Mouse (Mus musculus): ENCODE data around the gene Myo10. TPM values are rescaled to one million over a fixed set of nuclear protein-coding genes. Genes with fewer than 3 reads are reported as not detected.

Myo10 gene
- total RNA-seq, 2 experiments from 2014 or later: 71.0 to 72.9 TPM

DNA sequence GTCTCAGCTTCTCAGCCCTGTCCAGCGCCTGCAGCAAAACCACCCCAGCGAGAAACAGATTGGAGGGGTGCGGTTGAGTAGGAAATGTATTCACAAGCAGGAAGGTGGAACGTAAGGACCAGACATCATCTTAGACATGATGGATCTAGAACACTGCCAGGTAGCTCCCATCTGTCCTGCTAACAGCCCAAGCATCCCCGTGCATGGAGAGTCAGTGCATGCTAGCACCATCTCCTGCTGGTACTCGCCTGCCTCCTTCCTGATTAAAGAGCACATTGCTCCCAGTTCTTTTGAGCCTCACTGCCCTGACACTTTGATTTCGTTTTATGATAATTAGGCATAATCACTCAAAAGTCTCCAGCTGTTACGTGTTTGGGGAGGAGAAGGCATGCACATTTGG is 96.9 kb downstream of the Myo10 start:
- DNase-seq (ENCODE audit: low spot score in 2 of 2): no peak

DNA sequence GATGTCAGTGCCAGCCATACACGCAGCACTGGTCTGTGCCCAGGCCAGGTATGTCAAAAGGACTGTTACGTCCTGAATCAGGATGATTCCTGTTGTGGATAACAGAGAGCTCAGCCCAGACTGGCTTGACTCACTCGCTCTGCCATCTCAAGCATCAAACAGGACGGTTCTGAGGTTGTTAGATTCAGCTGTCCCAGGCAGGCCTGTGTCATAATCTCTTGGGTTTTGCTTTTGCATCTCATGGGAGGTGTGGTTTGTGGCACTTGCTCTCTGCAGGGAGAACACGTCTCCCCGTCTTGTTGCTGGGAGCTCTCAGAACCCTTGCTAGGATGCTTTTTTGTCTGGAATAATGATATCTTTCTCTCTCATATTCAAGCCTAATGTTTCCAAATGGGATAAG is 97.9 kb downstream of the Myo10 start:
- DNase-seq (ENCODE audit: low spot score in 2 of 2): no peak

DNA sequence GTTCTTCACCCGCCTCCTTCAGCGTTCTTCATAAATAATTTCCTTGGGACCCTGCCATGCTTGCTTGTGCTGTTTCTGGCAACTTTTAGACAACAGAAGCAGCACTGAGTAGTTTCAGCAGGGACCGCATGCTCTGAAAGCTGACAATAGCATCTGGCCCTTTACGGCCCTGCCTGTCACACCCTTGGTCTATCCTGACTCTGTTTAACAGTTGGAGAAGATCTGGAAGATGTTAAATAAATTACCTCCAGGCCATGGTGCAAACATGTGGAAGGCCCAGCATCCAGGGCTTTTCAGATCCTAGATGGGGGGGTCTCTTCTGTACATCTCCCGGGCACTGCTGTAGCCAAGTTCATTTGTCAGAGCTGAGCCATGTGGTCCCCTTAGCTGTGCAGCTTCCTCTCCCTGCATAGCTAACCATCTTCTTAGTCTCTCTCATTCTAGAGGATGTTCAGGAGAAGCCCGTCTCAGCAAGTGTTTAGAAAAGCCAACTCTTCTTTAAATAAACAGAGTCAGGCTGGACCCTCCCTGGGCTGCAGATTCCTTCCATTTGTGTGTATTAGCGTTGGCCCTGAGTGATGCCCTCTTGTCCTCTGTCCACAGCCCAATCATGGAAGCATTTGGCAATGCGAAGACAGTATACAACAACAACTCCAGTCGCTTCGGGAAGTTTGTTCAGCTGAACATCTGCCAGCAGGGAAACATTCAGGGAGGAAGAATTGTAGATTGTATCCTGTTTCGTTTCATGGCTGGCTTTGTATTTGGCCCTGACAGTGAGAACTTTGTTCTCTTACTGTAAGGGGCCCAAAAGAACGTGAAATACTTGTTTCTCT is 101.2 kb downstream of the Myo10 start:
- no peak for DNase-seq (ENCODE audit: low spot score in 2 of 2)

DNA sequence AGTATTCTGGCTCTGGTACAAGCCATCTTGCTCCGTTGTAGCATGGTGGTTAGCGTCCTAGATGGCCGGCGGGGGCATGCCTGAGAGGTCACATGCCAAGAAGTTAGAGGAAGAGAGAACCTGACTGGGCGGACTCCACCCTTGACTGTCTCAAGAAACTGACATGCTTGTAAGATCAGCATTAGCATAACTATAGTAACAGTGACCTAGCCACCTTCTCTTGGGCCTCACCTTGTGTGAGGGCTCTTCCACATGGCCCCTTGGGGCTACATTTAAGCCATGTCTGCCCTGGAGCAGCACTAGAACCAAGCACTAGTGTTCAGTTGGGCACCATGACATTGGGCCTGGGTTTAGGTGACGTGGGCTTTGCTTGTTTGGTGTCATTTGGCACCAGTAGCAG is 102.2 kb downstream of the Myo10 start:
- DNase-seq (ENCODE audit: low spot score in 2 of 2): no peak

DNA sequence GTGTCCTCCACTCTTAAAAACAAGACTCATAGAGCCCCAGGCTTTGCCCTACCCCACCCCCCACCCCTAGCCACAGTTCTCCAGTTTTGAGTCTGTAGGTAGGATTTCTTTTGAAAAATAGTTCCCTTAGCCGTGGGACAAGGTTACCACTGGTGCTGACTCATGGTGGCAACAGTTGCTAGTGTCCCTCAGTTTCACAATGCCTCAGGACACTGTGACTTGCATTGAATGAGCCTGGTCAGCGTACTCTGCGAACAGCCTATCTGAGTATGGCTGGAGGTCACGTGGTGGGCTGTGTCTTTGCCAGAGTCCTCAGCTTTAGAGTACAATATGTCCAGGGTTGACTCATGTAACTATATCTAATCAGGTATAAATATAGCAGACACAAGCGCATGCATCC is 104.5 kb downstream of the Myo10 start:
- DNase-seq (ENCODE audit: low spot score in 2 of 2): no peak

DNA sequence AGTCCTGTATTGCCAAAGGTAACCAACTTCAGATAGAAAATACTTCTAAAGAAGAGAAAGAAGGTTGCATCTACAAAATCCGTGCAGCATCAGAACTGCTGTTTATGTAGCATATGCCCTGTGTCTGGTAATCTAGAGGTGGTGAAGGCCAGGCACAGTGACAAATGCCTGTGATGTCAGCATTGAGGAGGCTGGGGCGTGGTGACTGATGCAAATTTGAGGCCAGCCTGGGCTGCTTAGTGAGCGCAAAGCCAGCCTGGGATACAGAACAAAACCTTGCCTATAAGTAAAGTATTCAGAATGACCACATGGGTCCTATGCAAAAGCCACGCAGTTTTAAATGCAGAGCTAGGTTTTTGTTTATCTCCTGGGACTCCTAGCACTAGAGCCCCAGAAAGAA is 106.2 kb downstream of the Myo10 start:
- no peak for DNase-seq (ENCODE audit: low spot score in 2 of 2)

DNA sequence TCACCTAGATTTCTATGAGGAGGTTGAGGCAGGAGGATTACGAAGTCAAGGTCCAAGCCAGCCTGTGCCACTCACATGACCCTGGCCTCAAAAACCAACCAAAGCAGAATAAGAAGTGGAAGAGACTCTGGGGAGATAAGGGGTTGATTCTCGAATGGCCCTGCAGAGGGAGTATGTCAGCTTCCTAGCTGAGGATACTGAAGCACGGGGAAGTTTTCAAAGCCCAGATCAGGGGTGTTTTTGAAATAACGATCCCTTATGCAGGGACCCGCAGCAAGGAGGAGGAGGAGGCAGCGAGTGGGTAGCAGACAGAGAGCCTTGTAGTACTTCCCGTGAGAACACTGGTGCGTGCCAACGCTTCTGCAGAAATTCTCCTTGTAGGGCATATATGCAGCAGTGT is 108.7 kb downstream of the Myo10 start:
- no peak for DNase-seq (ENCODE audit: low spot score in 2 of 2)

DNA sequence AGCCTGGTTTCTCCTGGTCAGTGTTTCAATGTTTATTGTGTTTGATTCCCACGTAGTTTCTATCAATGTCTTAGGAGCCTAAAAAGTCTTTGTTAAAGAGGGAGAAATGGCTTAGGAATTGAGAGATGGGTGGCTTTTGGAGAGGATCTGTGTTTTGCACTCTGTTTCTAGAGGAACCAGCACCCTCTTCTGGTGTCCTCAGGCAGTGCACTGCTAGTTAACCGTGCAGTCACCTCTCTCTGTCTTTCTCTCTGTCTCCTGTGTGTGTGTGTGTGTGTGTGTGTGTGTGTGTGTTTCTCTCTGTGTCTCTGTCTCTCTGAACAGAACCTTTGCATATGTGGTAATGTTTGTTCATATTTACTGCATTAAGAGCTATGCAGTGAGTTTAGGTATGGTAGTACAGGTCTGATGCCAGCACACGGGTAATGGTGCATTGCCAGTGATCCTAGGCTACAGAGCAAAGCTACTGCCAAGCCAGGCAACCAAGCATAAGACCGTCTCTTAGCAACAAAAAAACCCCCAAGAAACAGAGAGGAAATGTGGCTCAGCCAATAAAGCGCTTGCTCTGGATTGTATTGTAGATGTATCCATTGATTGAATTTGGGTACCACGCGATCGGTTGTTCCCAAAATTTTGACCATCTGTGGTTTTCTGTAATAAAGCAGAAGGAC is 110.6 kb downstream of the Myo10 start:
- no peak for DNase-seq (ENCODE audit: low spot score in 2 of 2)

DNA sequence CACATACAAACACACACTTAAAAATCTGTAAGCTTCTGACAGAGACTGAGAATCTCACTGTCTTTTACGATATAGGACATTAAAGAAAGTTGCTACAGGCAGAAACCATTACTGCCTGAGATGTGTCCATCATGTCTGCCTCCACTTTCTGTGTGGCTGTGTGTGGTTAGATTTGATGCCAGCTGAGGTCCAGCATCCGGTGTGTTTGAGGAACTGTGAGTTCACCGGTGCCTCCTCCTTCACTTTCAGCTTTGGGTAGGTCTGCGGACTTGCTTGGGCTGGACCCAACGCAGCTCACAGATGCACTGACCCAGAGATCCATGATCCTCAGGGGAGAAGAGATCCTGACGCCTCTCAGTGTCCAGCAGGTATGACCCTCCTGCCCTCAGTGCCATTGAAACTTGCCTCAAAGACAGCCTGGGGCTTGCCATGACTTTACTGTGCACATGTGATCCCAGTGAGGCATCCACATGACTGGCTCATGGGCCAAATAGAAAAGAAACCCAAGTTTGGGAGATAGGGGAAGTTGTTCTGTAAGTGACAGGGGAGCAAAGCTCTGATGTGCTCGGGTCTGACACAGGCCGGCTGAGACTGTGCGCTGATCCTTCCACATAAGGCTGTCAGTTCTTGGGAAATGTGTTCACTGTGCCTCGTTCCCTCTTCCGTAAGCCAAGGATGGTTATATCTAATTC is 111.6 kb downstream of the Myo10 start:
- no peak for DNase-seq (ENCODE audit: low spot score in 2 of 2)

DNA sequence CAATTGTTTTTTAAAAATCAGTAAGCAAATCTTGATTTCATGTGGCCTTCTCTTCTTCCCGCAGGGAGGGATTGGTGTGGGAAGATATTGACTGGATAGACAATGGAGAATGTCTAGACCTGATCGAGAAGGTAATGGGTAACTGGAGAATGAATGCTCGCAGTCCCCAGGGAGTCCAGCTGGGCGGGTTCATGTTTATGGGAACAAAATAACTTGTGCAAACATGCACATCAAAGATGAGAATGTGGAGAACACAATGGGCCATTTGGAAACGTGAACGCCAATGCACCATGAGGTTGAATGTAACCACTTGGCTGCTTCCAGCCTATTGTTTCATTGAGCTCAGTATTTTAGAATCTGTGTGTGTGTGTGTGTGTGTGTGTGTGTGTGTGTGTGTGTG is 114.2 kb downstream of the Myo10 start:
- DNase-seq (ENCODE audit: low spot score in 2 of 2): no peak

DNA sequence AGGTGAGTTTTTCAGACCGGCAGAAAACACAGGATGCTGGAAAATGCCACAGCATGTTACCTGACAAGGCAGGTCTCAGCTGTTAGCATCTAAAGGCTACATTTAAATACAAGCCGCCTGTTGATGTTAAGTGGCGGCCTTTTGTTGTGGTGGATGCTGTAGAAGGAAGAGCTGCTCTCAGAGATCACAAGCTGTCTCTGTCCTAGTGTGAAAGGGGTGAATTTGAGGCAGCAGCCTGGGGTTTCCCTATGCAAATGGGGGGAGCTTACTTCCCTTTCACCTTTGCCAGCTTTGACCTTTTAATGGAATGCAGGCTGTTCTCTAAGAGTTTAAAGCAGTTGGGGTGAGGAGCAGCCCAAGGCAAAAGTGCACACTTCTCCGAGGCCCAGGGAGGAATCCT is 117.9 kb downstream of the Myo10 start:
- DNase-seq (ENCODE audit: low spot score in 2 of 2): no peak

DNA sequence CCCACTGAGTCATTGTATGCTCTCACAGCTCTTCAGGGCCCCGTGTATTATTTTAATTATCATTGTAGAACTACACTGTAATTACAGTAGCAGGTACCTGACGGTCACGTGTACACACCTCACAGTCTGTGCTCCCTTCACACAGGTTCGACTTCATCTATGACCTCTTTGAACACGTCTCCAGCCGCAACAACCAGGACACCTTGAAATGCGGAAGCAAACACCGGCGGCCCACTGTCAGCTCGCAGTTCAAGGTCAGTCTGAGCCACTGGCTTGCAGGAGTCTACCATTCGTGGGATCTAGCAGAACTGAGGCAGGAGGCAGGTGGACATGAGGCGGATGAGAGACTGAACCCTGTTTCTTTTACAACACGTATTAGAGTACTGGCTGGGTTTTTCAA is 119.9 kb downstream of the Myo10 start:
- no peak for DNase-seq (ENCODE audit: low spot score in 2 of 2)

DNA sequence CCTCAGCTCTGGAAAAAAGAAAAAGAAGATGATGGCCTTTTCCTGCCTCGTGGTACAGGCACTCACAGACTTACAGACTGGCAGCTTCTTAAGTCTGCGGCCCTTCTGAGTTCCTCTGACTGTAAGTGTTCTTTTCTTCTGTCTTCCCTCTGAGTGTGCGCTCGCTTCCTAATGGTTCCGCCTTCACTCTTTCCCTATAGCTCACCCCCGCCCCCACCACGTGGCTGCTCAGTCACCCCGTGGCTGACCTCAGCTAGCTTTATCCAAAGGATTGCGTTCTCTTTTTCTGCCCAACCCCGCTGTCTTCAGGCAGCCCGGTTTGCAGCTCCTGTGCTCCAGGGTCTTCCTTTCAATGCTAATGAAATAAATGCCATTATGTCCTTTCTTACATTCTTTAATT is 129.2 kb downstream of the Myo10 start:
- no peak for DNase-seq (ENCODE audit: low spot score in 2 of 2)

DNA sequence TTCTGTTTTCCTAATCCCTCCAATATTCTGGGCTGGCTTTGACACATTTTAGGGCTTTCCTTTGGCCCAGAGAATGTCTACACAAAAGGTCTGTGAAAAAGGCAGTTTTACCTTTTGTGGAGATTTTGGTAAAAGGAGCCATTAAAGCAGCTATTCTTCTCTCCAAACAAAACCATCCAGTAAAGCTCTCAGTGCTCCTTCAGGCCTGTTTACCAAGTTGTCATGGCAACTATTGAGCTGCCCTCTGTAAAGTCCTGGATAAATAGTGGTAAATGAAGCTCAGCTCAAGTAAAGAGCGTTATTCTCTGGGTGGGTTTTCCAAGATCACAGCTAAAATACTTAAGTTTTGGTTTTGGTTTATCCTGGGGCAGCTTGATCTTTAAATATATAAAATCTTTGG is 130.3 kb downstream of the Myo10 start:
- DNase-seq (ENCODE audit: low spot score in 2 of 2): no peak

DNA sequence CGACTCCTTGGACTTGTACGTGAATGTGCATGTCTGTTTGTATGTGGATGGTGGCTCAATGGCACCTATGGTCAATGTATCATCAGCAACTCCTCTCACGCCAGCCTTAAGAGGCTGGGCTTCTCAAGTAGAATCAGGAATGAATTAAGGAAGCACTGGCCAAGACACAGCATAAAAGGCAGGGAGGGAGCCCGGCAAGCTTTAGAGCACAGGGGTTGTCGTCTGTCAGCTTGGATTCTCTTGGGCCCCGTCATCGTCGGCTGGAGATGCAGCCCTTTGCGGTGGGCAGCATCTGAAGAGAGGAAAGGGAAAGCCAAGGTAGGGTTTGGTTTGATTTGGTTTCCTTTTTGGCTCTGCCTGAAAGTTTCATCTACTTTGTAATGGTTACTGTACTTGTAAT is 130.7 kb downstream of the Myo10 start:
- DNase-seq (ENCODE audit: low spot score in 2 of 2): no peak

DNA sequence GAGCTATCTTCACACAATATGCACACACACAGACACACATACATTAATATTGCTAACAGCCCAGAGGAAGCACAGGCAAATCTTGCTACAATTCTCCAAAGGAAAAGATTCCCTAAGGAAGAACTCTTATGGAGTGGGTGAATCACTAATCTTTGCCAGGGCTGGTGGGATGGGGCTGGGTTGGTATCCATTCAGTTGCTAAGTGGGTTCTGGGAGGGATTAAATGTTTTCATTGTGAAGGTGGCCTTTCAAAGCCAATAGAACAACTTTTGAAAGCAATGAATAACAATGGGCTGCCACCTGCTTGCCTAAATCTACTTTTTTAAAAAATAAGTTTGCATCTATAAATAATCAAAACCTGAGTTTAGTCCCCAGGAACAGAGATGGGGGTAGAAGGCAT is 131.6 kb downstream of the Myo10 start:
- DNase-seq (ENCODE audit: low spot score in 2 of 2): no peak

DNA sequence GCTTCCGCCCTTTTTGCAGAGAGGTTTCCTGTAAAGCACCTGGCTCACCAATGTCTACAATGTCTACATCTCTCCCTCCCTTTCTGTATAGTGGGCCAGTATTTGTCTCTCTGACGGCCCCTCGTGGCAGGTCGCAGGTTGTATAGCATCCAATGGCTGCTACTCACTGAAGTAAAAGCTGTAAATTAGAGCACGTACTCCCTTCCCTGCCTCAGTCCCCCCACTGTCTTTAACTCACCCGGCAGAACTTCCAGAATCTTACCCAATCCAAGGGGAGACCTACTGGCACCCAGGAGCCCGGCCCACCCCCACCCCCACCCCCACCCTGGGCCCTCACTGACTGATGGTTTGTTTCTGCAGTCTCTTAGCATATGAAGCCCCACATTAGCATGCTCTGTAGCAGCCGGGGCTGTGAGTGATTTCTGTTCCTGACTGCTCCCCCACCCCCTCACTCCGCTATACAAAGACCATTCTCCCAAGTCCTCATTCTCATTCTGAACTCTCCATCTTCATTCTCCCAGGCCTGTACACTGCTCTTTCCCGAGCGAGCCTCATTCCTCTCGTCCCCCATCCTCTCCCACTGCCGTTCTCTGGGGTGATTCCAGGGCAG is 132.1 kb downstream of the Myo10 start:
- DNase-seq (ENCODE audit: low spot score in 2 of 2): no peak

DNA sequence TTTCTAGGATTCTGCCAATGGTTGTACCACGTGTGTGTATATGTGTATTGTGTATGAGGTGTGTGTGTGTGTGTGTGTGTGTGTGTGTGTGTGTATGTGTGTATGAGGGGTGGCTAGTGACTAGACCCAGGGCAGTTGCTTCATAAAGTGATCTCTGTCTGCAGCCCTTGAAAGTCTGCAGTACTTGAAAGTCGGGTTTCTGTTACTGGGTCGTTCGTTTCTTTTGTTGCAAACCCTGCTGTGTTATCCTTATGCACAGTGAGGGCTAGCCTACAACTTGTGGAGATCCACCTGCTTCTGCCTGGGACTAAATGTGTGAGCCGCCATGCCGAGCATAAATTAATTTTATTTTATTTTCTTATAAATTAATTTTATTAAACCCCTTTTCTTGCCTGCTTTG is 133.2 kb downstream of the Myo10 start:
- DNase-seq (ENCODE audit: low spot score in 2 of 2): no peak

DNA sequence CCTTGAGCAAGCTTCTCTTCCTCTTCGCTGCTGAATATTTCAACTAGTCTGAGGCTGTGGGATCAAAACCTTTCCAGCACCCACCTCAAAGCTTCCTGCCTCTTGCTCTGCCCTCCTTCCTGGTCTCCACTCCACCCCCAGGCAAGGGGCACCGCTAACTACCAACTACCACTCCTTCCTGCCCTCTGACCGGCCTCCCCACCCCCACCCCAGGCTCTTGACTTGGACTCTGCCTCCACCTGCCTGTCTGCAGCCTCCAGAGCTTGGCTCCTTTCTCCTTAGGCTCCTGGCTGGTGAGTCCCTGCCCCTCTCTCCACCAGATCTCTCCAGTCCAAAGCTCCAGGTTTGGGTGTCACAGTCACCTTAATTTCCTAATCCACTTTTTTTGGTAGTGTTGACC is 133.7 kb downstream of the Myo10 start:
- no peak for DNase-seq (ENCODE audit: low spot score in 2 of 2)

DNA sequence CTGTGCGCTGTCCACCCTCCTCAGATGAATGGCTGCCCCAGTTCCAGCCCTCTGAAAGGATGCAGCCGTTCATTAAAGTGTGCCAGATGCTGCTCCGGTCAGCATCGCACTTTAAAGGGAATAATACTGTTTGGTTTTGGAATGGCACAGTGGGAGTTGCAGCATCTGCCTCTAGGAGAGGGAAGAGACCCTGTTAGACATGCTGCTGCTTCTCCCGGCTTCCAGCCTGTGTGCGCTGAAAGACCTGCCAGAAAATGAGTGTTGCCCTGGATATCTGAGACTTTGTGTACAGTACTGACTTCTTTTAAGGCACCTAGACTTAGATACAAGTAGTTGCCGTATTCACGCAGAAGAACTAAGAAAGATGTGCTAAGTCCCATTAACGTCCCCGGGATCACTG is 135.7 kb downstream of the Myo10 start:
- no peak for DNase-seq (ENCODE audit: low spot score in 2 of 2)

DNA sequence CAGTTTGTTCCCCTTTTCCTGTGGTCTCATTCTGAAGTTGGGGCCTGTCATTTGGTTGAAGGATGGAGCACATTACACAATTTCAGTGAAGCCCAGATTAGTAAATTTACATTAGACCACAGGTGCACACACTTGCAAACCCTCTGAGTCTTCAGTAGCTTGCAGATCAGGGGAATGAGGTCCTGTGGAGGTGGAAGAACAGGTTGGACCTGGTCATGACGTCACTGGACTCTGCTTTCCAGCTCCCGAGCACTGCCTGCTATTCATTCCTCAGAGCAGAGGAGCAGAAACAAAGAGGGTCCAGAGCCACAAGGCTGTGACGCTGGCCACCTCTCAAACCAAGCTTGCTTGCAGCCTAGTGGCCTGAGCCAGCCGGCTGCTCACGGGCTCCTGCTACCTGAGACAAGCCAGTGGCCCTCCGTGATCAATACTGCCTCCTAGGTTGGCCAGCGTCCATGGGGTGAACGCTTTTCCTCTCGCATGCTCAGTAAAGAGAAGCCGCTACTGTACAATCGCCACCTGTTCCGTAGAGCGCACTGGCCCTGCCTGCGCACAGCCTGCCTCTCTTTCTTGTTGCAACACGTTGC is 136.3 kb downstream of the Myo10 start:
- no peak for DNase-seq (ENCODE audit: low spot score in 2 of 2)

DNA sequence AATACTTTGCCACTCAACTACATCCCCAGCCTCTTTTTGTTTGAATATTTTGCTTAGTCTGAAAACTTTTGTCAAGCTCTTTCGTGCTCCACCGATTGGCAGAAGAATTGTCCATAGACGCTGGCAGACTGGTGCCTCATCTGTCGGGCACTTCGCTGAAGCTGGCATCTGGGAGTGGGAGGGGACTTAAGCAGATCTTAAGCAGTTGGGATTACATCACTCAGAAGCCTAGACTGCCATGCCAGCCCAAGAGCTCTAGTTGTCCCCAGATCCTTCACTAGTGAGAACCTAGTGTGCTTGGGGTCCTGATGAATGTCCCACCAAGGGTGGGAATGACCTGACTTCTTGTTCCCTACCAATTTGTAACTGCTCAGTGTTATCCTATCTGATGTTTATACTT is 138.0 kb downstream of the Myo10 start:
- no peak for DNase-seq (ENCODE audit: low spot score in 2 of 2)

All from gastrocnemius, postnatal 4 days (tissue).